Mouse (Mus musculus) heart, embryonic 11.5 days (tissue): ENCODE results near the gene Atxn1. TPM values are rescaled to one million over a fixed set of nuclear protein-coding genes. Genes with fewer than 3 reads are reported as not detected.

ENCODE experiments used
- ATAC-seq: fragments of 200-750 bp; cut with Nextera tagmentation; replicated peaks from 2 replicates; pipeline ENCODE4 v1.8.0; 2017; ENCODE audit warnings: moderate library complexity; ENCODE audit not compliant: insufficient number of reproducible peaks, low FRiP score, low TSS enrichment
- H3K27ac ChIP-seq: fragments of 300-500 bp; sonication (generic); 2 replicates; pipeline ENCODE4 v1.5.1; 2014; ENCODE audit warnings: mild to moderate bottlenecking, low read depth, low read length
- H3K27me3 ChIP-seq: fragments of 300-500 bp; sonication (generic); 2 replicates; pipeline ENCODE4 v1.6.1; 2014; ENCODE audit warnings: mild to moderate bottlenecking, low read length, mixed read lengths; ENCODE audit not compliant: control insufficient read depth, insufficient read depth
- H3K36me3 ChIP-seq: fragments of 300-500 bp; sonication (generic); 2 replicates; pipeline ENCODE4 v1.6.1; 2014; ENCODE audit warnings: mild to moderate bottlenecking, low read length, moderate library complexity, mixed read lengths; ENCODE audit not compliant: control insufficient read depth, insufficient read depth
- H3K4me1 ChIP-seq: fragments of 300-500 bp; sonication (generic); 2 replicates; pipeline ENCODE4 v1.6.1; 2014; ENCODE audit warnings: low read length; ENCODE audit not compliant: control insufficient read depth, insufficient read depth
- H3K4me2 ChIP-seq: fragments of 300-500 bp; sonication (generic); 2 replicates; pipeline ENCODE4 v1.6.1; 2014; ENCODE audit warnings: mild to moderate bottlenecking, moderate library complexity
- H3K4me3 ChIP-seq: fragments of 300-500 bp; sonication (generic); 2 replicates; pipeline ENCODE4 v1.5.1; 2014; ENCODE audit warnings: low read depth, low read length
- H3K9ac ChIP-seq: fragments of 300-500 bp; sonication (generic); 2 replicates; pipeline ENCODE4 v1.6.1; 2014; ENCODE audit warnings: mild to moderate bottlenecking, low read depth, low read length, moderate library complexity
- H3K9me3 ChIP-seq: fragments of 300-500 bp; sonication (generic); replicated peaks from 2 replicates; pipeline ENCODE4 v1.6.1; 2016; ENCODE audit warnings: low read length; ENCODE audit not compliant: control insufficient read depth
- WGBS: fragments of 180-500 bp; shearing (Covaris S2); extraction: QIAGEN DNeasy Blood & Tissue Kit; methylation state at CpG from one replicate; pipeline ENCODE4 v1.1.7; 2014; ENCODE audit not compliant: insufficient replicate concordance; 5-methylcytosine and 5-hydroxymethylcytosine counted together
- polyA plus RNA-seq: library from polyadenylated mRNA; unstranded; fragments of >200 nt; fragmentation: Nextera tagmentation; extraction: Ambion mirVana; gene quantifications from 2 replicates; pipeline ENCODE4 v1.2.1, GENCODE M21; 2014

Atxn1 gene
- 3.4 and 6.4 TPM in 2 replicates for polyA plus RNA-seq

DNA sequence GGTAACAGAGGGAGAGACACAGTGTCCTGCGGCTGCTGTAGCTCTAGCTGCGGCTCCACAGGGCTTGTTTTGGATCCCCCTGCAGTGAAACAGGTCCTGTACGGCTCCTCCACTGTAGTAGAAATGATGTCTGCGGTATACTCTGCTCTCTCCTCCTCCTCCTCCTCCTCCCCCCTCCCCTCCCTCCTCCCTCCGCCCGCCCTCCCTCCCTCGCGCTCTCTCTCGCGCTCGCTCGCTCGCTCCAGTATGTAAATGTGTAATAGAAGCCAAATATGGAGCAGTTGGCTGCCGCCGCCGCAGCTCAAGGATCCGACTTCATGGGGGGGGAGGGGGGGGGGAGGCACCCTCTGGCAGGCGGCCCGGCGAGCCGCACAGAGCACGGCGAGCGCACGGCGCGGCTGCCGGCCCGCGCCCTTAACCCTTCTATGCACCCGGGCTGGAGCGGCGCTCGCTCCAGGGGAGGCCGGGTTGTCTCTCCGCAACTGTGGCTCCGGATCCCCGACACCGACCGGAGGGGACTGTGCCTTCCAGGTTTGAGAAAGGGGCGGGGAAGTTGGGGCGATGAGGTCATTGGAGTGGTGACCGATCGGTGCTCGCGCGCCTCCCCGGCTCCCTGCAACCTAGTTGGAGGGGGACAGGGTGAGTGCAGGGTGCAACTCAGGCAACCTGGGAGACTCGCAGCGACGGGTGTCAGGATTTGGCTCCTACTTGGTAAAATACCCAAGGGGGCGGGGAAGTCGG is at the start of gene Atxn1:
TSS of gene Atxn1 (minus strand) at position 156 of the 741 bp plus-strand sequence.
- Histone ChIP-seq H3K4me1 (peaks cover 19% of the 10 kb centered on the region), H3K4me2 (peak within 1 kb of the TSS; percentile 95), H3K27ac (peak within 1 kb of the TSS; percentile 97), H3K27me3 (no peaks in the 10 kb centered on the region), H3K4me3 (peak within 1 kb of the TSS; percentile 93), H3K9me3 (no peaks in the 10 kb centered on the region), H3K36me3 (no peaks in the 10 kb centered on the region), H3K9ac (peak within 1 kb of the TSS; percentile 97)
- ATAC-seq: peak; percentile 74
- under 1% methylated on average over 39 of the region's 53 CpGs for WGBS

- no peaks in the 10 kb centered on the region for H3K36me3 ChIP-seq
- peaks cover 14% of the 10 kb centered on the region for H3K4me1 ChIP-seq
- no peak overlapping the region for H3K4me2 ChIP-seq
- no peaks in the 10 kb centered on the region for H3K9me3 ChIP-seq
- no peak overlapping the region for H3K9ac ChIP-seq
- no peak for ATAC-seq
- H3K27ac ChIP-seq: no peak overlapping the region
- WGBS: 22% methylated on average over 9 of the region's 9 CpGs
- H3K4me3 ChIP-seq: no peak overlapping the region
- no peaks in the 10 kb centered on the region for H3K27me3 ChIP-seq
These were observed 46.4 kb upstream of the Atxn1 start for GRCm38 (mm10) chr13:46011232-46011631.

DNA sequence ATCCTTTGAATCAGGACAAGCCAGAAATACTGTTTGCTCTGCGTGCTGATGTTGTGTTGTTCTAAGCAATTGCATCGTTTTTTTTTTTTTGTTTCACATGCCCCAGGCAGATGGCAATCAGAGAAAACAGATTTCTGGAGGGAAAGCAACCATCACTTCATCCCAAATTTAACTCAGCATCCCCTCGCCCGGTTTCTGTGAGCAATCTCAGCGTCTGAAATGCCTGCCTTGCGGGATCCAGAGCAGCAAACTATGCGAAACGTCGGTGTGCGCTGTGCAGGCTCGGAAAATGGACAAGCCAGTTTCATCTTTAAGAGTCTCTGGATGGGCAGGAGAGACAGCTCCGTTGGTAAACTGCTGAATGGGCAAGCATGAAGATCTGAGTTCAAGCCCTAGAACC is 45.3 kb upstream of the Atxn1 start:
- no peak for ATAC-seq
- peaks cover 20% of the 10 kb centered on the region for H3K4me1 ChIP-seq
- no peaks in the 10 kb centered on the region for H3K9me3 ChIP-seq
- no peak overlapping the region for H3K27ac ChIP-seq
- no peaks in the 10 kb centered on the region for H3K36me3 ChIP-seq
- H3K27me3 ChIP-seq: no peaks in the 10 kb centered on the region
- no peak overlapping the region for H3K4me2 ChIP-seq
- no peak overlapping the region for H3K4me3 ChIP-seq
- H3K9ac ChIP-seq: no peak overlapping the region
- 82% methylated on average over 12 of the region's 12 CpGs for WGBS

- 19% methylated on average over 30 of the region's 30 CpGs for WGBS
- Histone ChIP-seq H3K27me3 (no peaks in the 10 kb centered on the region), H3K36me3 (no peaks in the 10 kb centered on the region), H3K4me3 (peak overlapping the region; percentile 17; the same call in 1 of the 2 replicates), H3K4me1 (peaks cover 20% of the 10 kb centered on the region), H3K4me2 (peak overlapping the region; percentile 54), H3K9ac (no peak overlapping the region), H3K9me3 (no peaks in the 10 kb centered on the region), H3K27ac (no peak overlapping the region)
- ATAC-seq: no peak
These were observed 44.2 kb upstream of the Atxn1 start for GRCm38 (mm10) chr13:46008831-46009666.

- WGBS: 14% methylated on average over 4 of the region's 4 CpGs
- ATAC-seq: peak; percentile 64
- H3K4me1 ChIP-seq: peaks cover 20% of the 10 kb centered on the region
- H3K9ac ChIP-seq: peak overlapping the region; percentile 34; the same call in 1 of the 2 replicates
- no peak overlapping the region for H3K4me3 ChIP-seq
- H3K9me3 ChIP-seq: no peaks in the 10 kb centered on the region
- peak overlapping the region; percentile 44 for H3K4me2 ChIP-seq
- H3K27me3 ChIP-seq: no peaks in the 10 kb centered on the region
- no peaks in the 10 kb centered on the region for H3K36me3 ChIP-seq
- H3K27ac ChIP-seq: peak overlapping the region; percentile 59
These were observed 41.6 kb upstream of the Atxn1 start for GRCm38 (mm10) chr13:46006211-46007102.

GRCm38 (mm10) chr13:46005656-46006055 is 40.8 kb upstream of the Atxn1 start:
- Histone ChIP-seq H3K9me3 (no peaks in the 10 kb centered on the region), H3K4me3 (no peak overlapping the region), H3K27me3 (no peaks in the 10 kb centered on the region), H3K4me1 (peaks cover 20% of the 10 kb centered on the region), H3K4me2 (peak overlapping the region; percentile 44; the same call in 1 of the 2 replicates), H3K9ac (peak overlapping the region; percentile 34; the same call in 1 of the 2 replicates), H3K36me3 (no peaks in the 10 kb centered on the region), H3K27ac (peak overlapping the region; percentile 59)
- WGBS: 50% methylated on average over 7 of the region's 7 CpGs
- no peak for ATAC-seq

- Histone ChIP-seq H3K9me3 (no peaks in the 10 kb centered on the region), H3K4me1 (peaks cover 8% of the 10 kb centered on the region), H3K4me2 (no peak overlapping the region), H3K27me3 (no peaks in the 10 kb centered on the region), H3K27ac (no peak overlapping the region), H3K36me3 (no peaks in the 10 kb centered on the region), H3K4me3 (no peak overlapping the region), H3K9ac (no peak overlapping the region)
- ATAC-seq: no peak
- 77% methylated on average over 5 of the region's 5 CpGs for WGBS
These were observed 36.5 kb upstream of the Atxn1 start for GRCm38 (mm10) chr13:46001356-46001755.

- no peak for ATAC-seq
- no peak overlapping the region for H3K9ac ChIP-seq
- no peaks in the 10 kb centered on the region for H3K36me3 ChIP-seq
- no peak overlapping the region for H3K27ac ChIP-seq
- no peaks in the 10 kb centered on the region for H3K4me1 ChIP-seq
- H3K4me3 ChIP-seq: no peak overlapping the region
- no peaks in the 10 kb centered on the region for H3K9me3 ChIP-seq
- no peaks in the 10 kb centered on the region for H3K27me3 ChIP-seq
- no peak overlapping the region for H3K4me2 ChIP-seq
- WGBS: 81% methylated on average over 9 of the region's 9 CpGs
These were observed 28.1 kb upstream of the Atxn1 start for GRCm38 (mm10) chr13:45992953-45993352.
